Mouse (Mus musculus): ENCODE measurements around the gene Rhod.

GRCm38 (mm10) chr19:4480041-4480440 is 40.8 kb upstream of the Rhod start:
- no peak for TF ChIP-seq CTCF (IDR thresholded peaks at IDR 0.05; ENCODE audit: low read depth, low read length)
- TF ChIP-seq POLR2A (IDR thresholded peaks at IDR 0.05; ENCODE audit: borderline replicate concordance, low read depth, low read length): no peak

Measured in bone marrow macrophage, adult 2 months (primary cell).